Mouse (Mus musculus) cortical plate, adult 2 months (tissue): ENCODE data around the gene Elfn2.

Source experiments
- CTCF ChIP-seq: fragments of 200-500 bp; IDR thresholded peaks from 2 replicates; pipeline ENCODE4 v1.5.1; 2011; ENCODE audit warnings: mild to moderate bottlenecking, control low read depth, low read length; ENCODE audit not compliant: insufficient read depth; ENCODE audit errors: extremely low read depth
- POLR2A ChIP-seq: fragments of 200-500 bp; IDR thresholded peaks from 2 replicates; pipeline ENCODE4 v1.6.1; 2011; ENCODE audit warnings: mild to moderate bottlenecking, low read length, control low read depth; ENCODE audit not compliant: insufficient read depth; ENCODE audit errors: extremely low read depth

- TF ChIP-seq POLR2A (no peak), CTCF (no peak)
Observed at GRCm38 (mm10) chr15:78712335-78713258, 6.0 kb downstream of the Elfn2 start.
